In the genomic region with DNA sequence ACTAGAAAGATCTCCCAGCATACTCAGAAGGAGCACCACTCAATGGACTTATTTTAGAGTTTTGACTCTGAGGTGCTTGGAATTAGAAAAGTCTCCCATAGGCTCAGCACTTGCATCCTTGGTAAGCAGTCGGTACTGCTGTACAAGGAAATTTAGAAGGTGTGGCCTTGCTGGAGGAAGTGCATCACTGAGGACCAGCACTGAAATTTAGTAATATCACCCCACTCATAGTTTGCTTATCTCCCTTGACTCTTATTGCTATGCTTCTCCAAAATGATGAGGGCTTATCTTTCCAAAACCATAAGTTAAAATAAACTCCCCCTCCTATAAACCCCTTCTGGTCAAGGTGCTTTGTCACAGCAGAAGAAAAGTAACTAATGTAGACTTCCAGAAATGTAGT, we compare ENCODE assay signal across 27 mouse cellular contexts. TPM values are rescaled to one million over a fixed set of nuclear protein-coding genes. Genes with fewer than 3 reads are reported as not detected.
DNase-seq lines count a peak whose midpoint lies in the region; ATAC-seq and TF ChIP-seq lines count a peak whose summit lies in the region.
"Had no signal": no experiment of that assay in that cellular context is flagged by ENCODE, and none has a peak within 500 bp of the region (broad histone marks: within the 10 kb centered on the region; RNA-seq: fewer than 3 reads in every experiment).

No protein-coding gene starts in this region.

- H3K4me1 ChIP-seq in liver, embryonic 12.5 days = peaks cover 15% of the 10 kb centered on the region; the same call in 1 of the 2 replicates
- no peaks in the 10 kb centered on the region for H3K4me1 ChIP-seq in liver, postnatal 0 days (ENCODE audit: insufficient read depth)
- 0 out of 2 replicates have a peak, but pooled peaks cover 11% of the 10 kb centered on the region for H3K4me1 ChIP-seq in liver, embryonic 13.5 days (replicated peaks)
- no peaks in the 10 kb centered on the region for H3K4me1 ChIP-seq in lung, postnatal 0 days (ENCODE audit: insufficient read depth, low read depth, low read length)
- no peaks in the 10 kb centered on the region for H3K4me1 ChIP-seq in forebrain, embryonic 12.5 days
- no peaks in the 10 kb centered on the region for H3K4me1 ChIP-seq in hindbrain, embryonic 12.5 days
- H3K4me1 ChIP-seq: embryonic facial prominence, embryonic 12.5 days; embryonic facial prominence, embryonic 15.5 days; forebrain, embryonic 15.5 days; heart, embryonic 12.5 days; heart, embryonic 15.5 days; hindbrain, embryonic 10.5 days; hindbrain, embryonic 15.5 days had no signal

- WGBS in liver, embryonic 12.5 days (ENCODE audit: insufficient replicate concordance) = 31% methylated on average over 1 of the region's 1 CpGs
- 46% methylated on average over 1 of the region's 1 CpGs for WGBS in liver, postnatal 0 days (ENCODE audit: insufficient replicate concordance)
- 22% methylated on average over 1 of the region's 1 CpGs for WGBS in liver, embryonic 13.5 days (ENCODE audit: insufficient replicate concordance)
- WGBS in lung, postnatal 0 days = 52% methylated on average over 1 of the region's 1 CpGs
- 81% methylated on average over 1 of the region's 1 CpGs for WGBS in forebrain, embryonic 12.5 days
- 83% methylated on average over 1 of the region's 1 CpGs for WGBS in hindbrain, embryonic 12.5 days

- no peak for TF ChIP-seq CTCF in liver, postnatal 0 days (IDR thresholded peaks at IDR 0.05; ENCODE audit: low read depth)
- TF ChIP-seq CTCF in lung, postnatal 0 days (IDR thresholded peaks at IDR 0.05) = no peak

- peak; percentile 62 for ATAC-seq in liver, embryonic 12.5 days
- no peak for ATAC-seq in liver, postnatal 0 days
- ATAC-seq in liver, embryonic 13.5 days (ENCODE audit: low read depth) = peak; percentile 65; the same call in 1 of the 2 replicates
- ATAC-seq in megakaryocyte-erythroid progenitor cell, adult 5-6 weeks (replicated peaks; ENCODE audit: low FRiP score, low TSS enrichment, poor library complexity, severe bottlenecking) = peak; percentile 74
- ATAC-seq in lung, postnatal 0 days = no peak
- ATAC-seq in forebrain, embryonic 12.5 days (ENCODE audit: low FRiP score) = no peak
- ATAC-seq in hindbrain, embryonic 12.5 days (ENCODE audit: low FRiP score) = no peak
- ATAC-seq: activated CD4-positive, CD25-positive, alpha-beta regulatory T cell, adult 4 months; forebrain, embryonic 15.5 days had no signal

- H3K27me3 ChIP-seq in liver, embryonic 12.5 days (replicated peaks) = no peaks in the 10 kb centered on the region
- 0 out of 2 replicates have a peak, but pooled peaks cover 3% of the 10 kb centered on the region for H3K27me3 ChIP-seq in liver, postnatal 0 days (ENCODE audit: insufficient read depth, low read length)
- H3K27me3 ChIP-seq in liver, embryonic 13.5 days = no peaks in the 10 kb centered on the region
- H3K27me3 ChIP-seq in lung, postnatal 0 days (replicated peaks; ENCODE audit: insufficient read depth, low read length) = no peaks in the 10 kb centered on the region
- no peaks in the 10 kb centered on the region for H3K27me3 ChIP-seq in forebrain, embryonic 12.5 days
- no peaks in the 10 kb centered on the region for H3K27me3 ChIP-seq in hindbrain, embryonic 12.5 days
- H3K27me3 ChIP-seq: embryonic facial prominence, embryonic 12.5 days; embryonic facial prominence, embryonic 15.5 days; forebrain, embryonic 15.5 days; heart, embryonic 12.5 days; heart, embryonic 15.5 days had no signal

- no peak for DNase-seq in liver, postnatal 0 days
- DNase-seq in liver, embryonic 13.5 days = no peak
- no peak for DNase-seq in lung, postnatal 0 days (ENCODE audit: low spot score)
- DNase-seq: adrenal gland, postnatal 10 days; adrenal gland, postnatal 36 days; cerebellum, adult 18-20 months; cerebellum, adult 9-10 months; cerebellum, postnatal 14 days; gastrocnemius, postnatal 25 days; heart, adult 18-20 months; heart, postnatal 10 days; heart, postnatal 36 days had no signal

- H3K9me3 ChIP-seq in liver, embryonic 12.5 days (replicated peaks) = no peaks in the 10 kb centered on the region
- no peaks in the 10 kb centered on the region for H3K9me3 ChIP-seq in liver, postnatal 0 days (ENCODE audit: low read length)
- H3K9me3 ChIP-seq in liver, embryonic 13.5 days (replicated peaks) = no peaks in the 10 kb centered on the region
- H3K9me3 ChIP-seq in lung, postnatal 0 days (ENCODE audit: low read length) = no peaks in the 10 kb centered on the region
- H3K9me3 ChIP-seq in forebrain, embryonic 12.5 days = no peaks in the 10 kb centered on the region
- no peaks in the 10 kb centered on the region for H3K9me3 ChIP-seq in hindbrain, embryonic 12.5 days (replicated peaks)
- H3K9me3 ChIP-seq: embryonic facial prominence, embryonic 12.5 days; embryonic facial prominence, embryonic 15.5 days; forebrain, embryonic 15.5 days; heart, embryonic 12.5 days; heart, embryonic 15.5 days; hindbrain, embryonic 10.5 days; hindbrain, embryonic 15.5 days had no signal

- H3K9ac ChIP-seq in liver, embryonic 12.5 days = no peak overlapping the region
- no peak overlapping the region for H3K9ac ChIP-seq in liver, postnatal 0 days (replicated peaks)
- H3K9ac ChIP-seq in liver, embryonic 13.5 days = no peak overlapping the region
- H3K9ac ChIP-seq in lung, postnatal 0 days (replicated peaks; ENCODE audit: low read depth) = no peak overlapping the region
- H3K9ac ChIP-seq in forebrain, embryonic 12.5 days = no peak overlapping the region
- no peak overlapping the region for H3K9ac ChIP-seq in hindbrain, embryonic 12.5 days
- H3K9ac ChIP-seq: embryonic facial prominence, embryonic 12.5 days; embryonic facial prominence, embryonic 15.5 days; forebrain, embryonic 15.5 days; heart, embryonic 12.5 days; heart, embryonic 15.5 days; hindbrain, embryonic 15.5 days had no signal

- H3K4me3 ChIP-seq in liver, embryonic 12.5 days = no peak overlapping the region
- no peak overlapping the region for H3K4me3 ChIP-seq in liver, postnatal 0 days (ENCODE audit: low read depth, low read length)
- H3K4me3 ChIP-seq in liver, embryonic 13.5 days (replicated peaks) = no peak overlapping the region
- H3K4me3 ChIP-seq in lung, postnatal 0 days (ENCODE audit: low read depth, low read length) = no peak overlapping the region
- no peak overlapping the region for H3K4me3 ChIP-seq in forebrain, embryonic 12.5 days (replicated peaks)
- H3K4me3 ChIP-seq in hindbrain, embryonic 12.5 days = no peak overlapping the region
- H3K4me3 ChIP-seq: embryonic facial prominence, embryonic 12.5 days; embryonic facial prominence, embryonic 15.5 days; forebrain, embryonic 15.5 days; heart, embryonic 12.5 days; heart, embryonic 15.5 days; hindbrain, embryonic 10.5 days; hindbrain, embryonic 15.5 days had no signal

- H3K27ac ChIP-seq in liver, embryonic 12.5 days = no peak overlapping the region
- H3K27ac ChIP-seq in liver, postnatal 0 days (ENCODE audit: low read depth) = no peak overlapping the region
- no peak overlapping the region for H3K27ac ChIP-seq in liver, embryonic 13.5 days
- no peak overlapping the region for H3K27ac ChIP-seq in lung, postnatal 0 days (ENCODE audit: low read length)
- H3K27ac ChIP-seq in forebrain, embryonic 12.5 days = no peak overlapping the region
- H3K27ac ChIP-seq in hindbrain, embryonic 12.5 days = no peak overlapping the region
- H3K27ac ChIP-seq: embryonic facial prominence, embryonic 12.5 days; embryonic facial prominence, embryonic 15.5 days; forebrain, embryonic 15.5 days; heart, embryonic 15.5 days; hindbrain, embryonic 10.5 days; hindbrain, embryonic 15.5 days had no signal

- TF ChIP-seq EP300 in liver, postnatal 0 days (IDR thresholded peaks at IDR 0.05; ENCODE audit: low read depth) = no peak
- TF ChIP-seq EP300 in lung, postnatal 0 days (IDR thresholded peaks at IDR 0.05) = no peak

- H3K36me3 ChIP-seq in liver, embryonic 12.5 days = no peaks in the 10 kb centered on the region
- no peaks in the 10 kb centered on the region for H3K36me3 ChIP-seq in liver, postnatal 0 days (replicated peaks; ENCODE audit: insufficient read depth, low read length)
- no peaks in the 10 kb centered on the region for H3K36me3 ChIP-seq in liver, embryonic 13.5 days
- no peaks in the 10 kb centered on the region for H3K36me3 ChIP-seq in lung, postnatal 0 days (ENCODE audit: insufficient read depth, low read length)
- H3K36me3 ChIP-seq in forebrain, embryonic 12.5 days (replicated peaks) = no peaks in the 10 kb centered on the region
- no peaks in the 10 kb centered on the region for H3K36me3 ChIP-seq in hindbrain, embryonic 12.5 days
- H3K36me3 ChIP-seq: embryonic facial prominence, embryonic 12.5 days; embryonic facial prominence, embryonic 15.5 days; forebrain, embryonic 15.5 days; heart, embryonic 12.5 days; heart, embryonic 15.5 days; hindbrain, embryonic 10.5 days; hindbrain, embryonic 15.5 days had no signal

- no peak overlapping the region for H3K4me2 ChIP-seq in liver, embryonic 12.5 days
- no peak overlapping the region for H3K4me2 ChIP-seq in liver, postnatal 0 days (ENCODE audit: low read depth, low read length)
- H3K4me2 ChIP-seq in liver, embryonic 13.5 days = no peak overlapping the region
- no peak overlapping the region for H3K4me2 ChIP-seq in lung, postnatal 0 days (replicated peaks; ENCODE audit: low read depth, low read length)
- no peak overlapping the region for H3K4me2 ChIP-seq in forebrain, embryonic 12.5 days
- H3K4me2 ChIP-seq in hindbrain, embryonic 12.5 days (replicated peaks) = no peak overlapping the region
- H3K4me2 ChIP-seq: embryonic facial prominence, embryonic 12.5 days; embryonic facial prominence, embryonic 15.5 days; forebrain, embryonic 15.5 days; heart, embryonic 12.5 days; heart, embryonic 15.5 days; hindbrain, embryonic 15.5 days had no signal

RNA-seq across cellular contexts. Expression of a gene that starts 7.4 kb away (rescaled TPM):
- polyA plus RNA-seq in liver, embryonic 12.5 days (2016; fragmentation: Nextera tagmentation; extraction: Ambion mirVana) = 57.4 and 59.2 TPM in 2 replicates
- 21.5 and 25.8 TPM in 2 replicates for polyA plus RNA-seq in liver, postnatal 0 days (2015; fragmentation: Nextera tagmentation; extraction: Ambion mirVana)
- 49.2 and 58.8 TPM in 2 replicates for polyA plus RNA-seq in liver, embryonic 13.5 days (2015; fragmentation: Nextera tagmentation; extraction: Ambion mirVana)
- total RNA-seq in megakaryocyte-erythroid progenitor cell, adult 5-6 weeks (2014; fragmentation: Nextera tagmentation) = 67.5 and 88.5 TPM in 2 replicates
- 111 and 129 TPM in 2 replicates for total RNA-seq in megakaryocyte-erythroid progenitor cell, adult 5-6 weeks (2017)
- polyA plus RNA-seq in lung, postnatal 0 days (2015; fragmentation: Nextera tagmentation; extraction: Ambion mirVana) = 35.8 and 36.1 TPM in 2 replicates
- 77.2 and 83.1 TPM in 2 replicates for polyA plus RNA-seq in forebrain, embryonic 12.5 days (2016; fragmentation: Nextera tagmentation; extraction: Ambion mirVana)
- polyA plus RNA-seq in hindbrain, embryonic 12.5 days (2016; fragmentation: Nextera tagmentation; extraction: Ambion mirVana) = 63.8 and 72.3 TPM in 2 replicates

RNA-seq across cellular contexts. Expression of a gene that starts 12.6 kb away (rescaled TPM):
- 0.20 and 0.25 TPM in 2 replicates for polyA plus RNA-seq in liver, embryonic 12.5 days (2016; fragmentation: Nextera tagmentation; extraction: Ambion mirVana)
- polyA plus RNA-seq in liver, postnatal 0 days (2015; fragmentation: Nextera tagmentation; extraction: Ambion mirVana) = 0.09 and 0.12 TPM in 2 replicates
- polyA plus RNA-seq in liver, embryonic 13.5 days (2015; fragmentation: Nextera tagmentation; extraction: Ambion mirVana) = 0.09 and 0.10 TPM in 2 replicates
- not detected in 2 replicates for total RNA-seq in megakaryocyte-erythroid progenitor cell, adult 5-6 weeks (2014; fragmentation: Nextera tagmentation)
- not detected in 2 replicates for total RNA-seq in megakaryocyte-erythroid progenitor cell, adult 5-6 weeks (2017)
- polyA plus RNA-seq in lung, postnatal 0 days (2015; fragmentation: Nextera tagmentation; extraction: Ambion mirVana) = 0.07 TPM in 1 of 2 replicates, not detected in the other
- not detected in 2 replicates for polyA plus RNA-seq in forebrain, embryonic 12.5 days (2016; fragmentation: Nextera tagmentation; extraction: Ambion mirVana)
- polyA plus RNA-seq in hindbrain, embryonic 12.5 days (2016; fragmentation: Nextera tagmentation; extraction: Ambion mirVana) = not detected in 2 replicates
- total RNA-seq: adrenal gland, adult 18-20 months; adrenal gland, postnatal 36 days; gastrocnemius, adult 8-10 months; gastrocnemius, postnatal 25 days; heart, postnatal 10 days had no signal
- polyA plus RNA-seq: embryonic facial prominence, embryonic 12.5 days; forebrain, embryonic 11.5 days; heart, embryonic 12.5 days; heart, embryonic 15.5 days had no signal

RNA-seq across cellular contexts. Expression of a gene that starts 38.4 kb away (rescaled TPM):
- polyA plus RNA-seq in liver, embryonic 12.5 days (2016; fragmentation: Nextera tagmentation; extraction: Ambion mirVana) = 22.9 and 23.5 TPM in 2 replicates
- 19.1 and 19.6 TPM in 2 replicates for polyA plus RNA-seq in liver, postnatal 0 days (2015; fragmentation: Nextera tagmentation; extraction: Ambion mirVana)
- polyA plus RNA-seq in liver, embryonic 13.5 days (2015; fragmentation: Nextera tagmentation; extraction: Ambion mirVana) = 21.4 and 25.9 TPM in 2 replicates
- total RNA-seq in megakaryocyte-erythroid progenitor cell, adult 5-6 weeks (2014; fragmentation: Nextera tagmentation) = 21.6 and 23.9 TPM in 2 replicates
- 46.5 and 68.8 TPM in 2 replicates for total RNA-seq in megakaryocyte-erythroid progenitor cell, adult 5-6 weeks (2017)
- polyA plus RNA-seq in lung, postnatal 0 days (2015; fragmentation: Nextera tagmentation; extraction: Ambion mirVana) = 35.6 and 36.0 TPM in 2 replicates
- polyA plus RNA-seq in forebrain, embryonic 12.5 days (2016; fragmentation: Nextera tagmentation; extraction: Ambion mirVana) = 48.3 and 48.7 TPM in 2 replicates
- polyA plus RNA-seq in hindbrain, embryonic 12.5 days (2016; fragmentation: Nextera tagmentation; extraction: Ambion mirVana) = 51.7 and 58.3 TPM in 2 replicates

Comparison
In these comparisons a context has a peak if more than half of its experiments do, and no peak if none do; other contexts are left out.
1. ATAC-seq: peak in liver, embryonic 12.5 days (single experiment), liver, embryonic 13.5 days (single experiment) and megakaryocyte-erythroid progenitor cell, adult 5-6 weeks (single experiment); none in liver, postnatal 0 days (single experiment), lung, postnatal 0 days (single experiment), forebrain, embryonic 12.5 days (single experiment) and hindbrain, embryonic 12.5 days (single experiment).